Mouse (Mus musculus) forelimb bud, embryonic 11.5 days (tissue): ENCODE measurements at regions not wholly inside any gene's neighbourhood (a gene's known extent, or its start where the extent isn't known, plus 50 kb on each side); places are given as distances from the start of the nearest gene placed in this dataset.

ENCODE experiments used
- DNase-seq: peaks from one replicate; pipeline ENCODE4 v3.0.0-alpha.2; 2012; ENCODE audit warnings: low read depth, low spot score

GRCm38 (mm10) chr7:119089931-119090330, 94.5 kb downstream of the Gpr139 start:
- DNase-seq = no peak

- DNase-seq = no peak
Observed at GRCm38 (mm10) chr7:119088537-119088936, 93.5 kb upstream of the Gprc5b start.

GRCm38 (mm10) chr7:119087723-119088419, 92.9 kb upstream of the Gprc5b start:
- no peak for DNase-seq

GRCm38 (mm10) chr7:119085696-119086451, 90.9 kb upstream of the Gprc5b start:
- no peak for DNase-seq

- DNase-seq = peak; percentile 8
Observed at GRCm38 (mm10) chr7:119076712-119077619, 82.0 kb upstream of the Gprc5b start.

DNA sequence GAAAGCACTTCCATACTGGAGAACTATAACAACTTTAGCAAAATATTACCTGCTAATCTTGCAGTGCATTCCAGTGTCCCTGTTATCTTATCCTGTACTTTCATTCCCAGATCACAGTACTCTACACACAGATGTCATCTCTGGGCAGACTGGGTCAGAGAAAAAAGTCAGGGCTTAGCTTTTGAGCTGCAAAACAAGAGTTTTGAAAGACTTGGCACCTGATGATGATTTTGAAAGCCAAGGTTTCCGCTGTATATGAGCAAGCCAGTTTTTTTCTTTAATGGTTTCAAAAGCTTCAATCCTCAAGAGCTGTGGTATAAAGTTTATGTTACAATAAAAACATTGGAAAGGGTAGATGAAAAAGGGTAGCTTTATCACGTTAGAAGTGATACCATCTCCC, 71.0 kb upstream of the Gprc5b start:
- no peak for DNase-seq
